Mouse (Mus musculus) stomach, embryonic 14.5 days (tissue): ENCODE data around the gene Copg2. TPM values are rescaled to one million over a fixed set of nuclear protein-coding genes. Genes with fewer than 3 reads are reported as not detected.

ENCODE experiments used
- ATAC-seq: fragments of 200-750 bp; cut with Nextera tagmentation; 2 replicates; pipeline ENCODE4 v1.8.0; 2017; ENCODE audit warnings: low read depth, moderate TSS enrichment; ENCODE audit not compliant: insufficient number of reproducible peaks, insufficient read depth, low FRiP score
- H3K27ac ChIP-seq: fragments of 300-500 bp; sonication (generic); 2 replicates; pipeline ENCODE4 v1.5.1; 2014; ENCODE audit warnings: mild to moderate bottlenecking, low read length, moderate library complexity, mixed read lengths
- H3K27me3 ChIP-seq: fragments of 300-500 bp; sonication (generic); 2 replicates; pipeline ENCODE4 v1.6.1; 2014; ENCODE audit warnings: low read length, control low read depth, mixed read lengths; ENCODE audit not compliant: control insufficient read depth, insufficient read depth
- H3K36me3 ChIP-seq: fragments of 300-500 bp; sonication (generic); 2 replicates; pipeline ENCODE4 v1.6.1; 2014; ENCODE audit warnings: mild to moderate bottlenecking, control low read depth, low read length, moderate library complexity, mixed read lengths; ENCODE audit not compliant: control insufficient read depth, insufficient read depth
- H3K4me1 ChIP-seq: fragments of 300-500 bp; sonication (generic); 2 replicates; pipeline ENCODE4 v1.6.1; 2014; ENCODE audit warnings: low read length, control low read depth, mixed read lengths; ENCODE audit not compliant: control insufficient read depth, insufficient read depth
- H3K4me2 ChIP-seq: fragments of 300-500 bp; sonication (generic); replicated peaks from 2 replicates; pipeline ENCODE4 v1.6.1; 2014; ENCODE audit warnings: low read depth, low read length, control low read depth
- H3K4me3 ChIP-seq: fragments of 300-500 bp; sonication (generic); 2 replicates; pipeline ENCODE4 v1.5.1; 2014; ENCODE audit warnings: low read depth, low read length, control low read depth
- H3K9ac ChIP-seq: fragments of 300-500 bp; sonication (generic); replicated peaks from 2 replicates; pipeline ENCODE4 v1.6.1; 2014; ENCODE audit warnings: low read depth, mild to moderate bottlenecking, control low read depth, low read length, moderate library complexity, mixed read lengths
- H3K9me3 ChIP-seq: fragments of 300-500 bp; sonication (generic); 2 replicates; pipeline ENCODE4 v1.6.1; 2016; ENCODE audit warnings: low read depth, low read length, control low read depth; ENCODE audit not compliant: control insufficient read depth
- WGBS: fragments of 180-500 bp; shearing (Covaris S2); extraction: QIAGEN DNeasy Blood & Tissue Kit; methylation state at CpG from one replicate; pipeline ENCODE4 v1.1.7; 2014; 5-methylcytosine and 5-hydroxymethylcytosine counted together
- polyA plus RNA-seq: library from polyadenylated mRNA; unstranded; fragments of >200 nt; fragmentation: Nextera tagmentation; extraction: Ambion mirVana; gene quantifications from 2 replicates; pipeline ENCODE4 v1.2.1, GENCODE M21; 2014

Gene Copg2
- polyA plus RNA-seq, 1 experiment from 2014 or later = 28.7 TPM

DNA sequence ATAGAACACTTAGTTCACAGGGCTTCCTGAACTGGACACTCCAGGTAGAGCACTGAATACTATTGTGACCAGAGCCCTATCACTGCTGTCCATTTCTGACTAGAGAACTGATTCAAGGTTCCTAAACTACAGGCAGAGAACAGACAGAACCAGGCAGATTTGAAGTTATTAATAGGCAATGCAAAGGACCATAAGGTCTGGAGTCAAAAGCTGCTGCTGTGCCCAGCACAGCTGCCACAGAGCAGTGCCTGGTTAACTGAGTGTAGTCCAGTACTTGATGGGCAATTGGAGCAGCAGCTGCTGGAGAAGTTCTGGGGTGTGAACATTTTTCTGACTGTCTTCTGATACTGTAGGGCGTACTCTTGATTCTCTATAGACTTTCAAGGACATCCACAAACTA is 30.1 kb downstream of the Copg2 start:
- 94% methylated on average over 1 of the region's 1 CpGs for WGBS
- ATAC-seq = no peak
- no peaks in the 10 kb centered on the region for H3K27me3 ChIP-seq

GRCm38 (mm10) chr6:30865031-30865678 is 31.4 kb downstream of the Copg2 start:
- WGBS = 59% methylated on average over 3 of the region's 3 CpGs

More for the DNA sequence above, 30.1 kb downstream of the Copg2 start:
- Histone ChIP-seq H3K4me3 (no peak overlapping the region), H3K36me3 (no peaks in the 10 kb centered on the region), H3K9me3 (no peaks in the 10 kb centered on the region), H3K4me2 (no peak overlapping the region), H3K4me1 (no peaks in the 10 kb centered on the region), H3K9ac (no peak overlapping the region), H3K27ac (no peak overlapping the region)

DNA sequence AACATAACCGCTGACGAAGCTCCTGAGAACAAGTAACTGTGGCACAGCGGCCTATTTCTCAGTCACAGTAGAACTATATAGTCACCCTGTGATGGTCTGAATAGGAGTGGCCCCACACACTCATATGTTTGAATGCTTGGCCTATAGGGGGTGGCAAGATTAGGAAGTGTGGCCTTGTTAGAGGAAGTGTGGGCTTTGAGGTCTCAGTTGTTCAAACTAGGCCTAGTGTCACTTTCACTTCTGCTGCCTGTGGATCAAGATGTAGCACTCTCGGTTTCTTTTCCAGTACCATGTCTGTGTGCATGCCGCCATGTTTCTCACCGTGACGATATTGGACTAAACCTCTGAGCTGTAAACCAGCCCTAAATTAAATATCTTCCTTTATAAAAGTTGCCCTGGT is 40.6 kb downstream of the Copg2 start:
- no peak for ATAC-seq
- WGBS = 95% methylated on average over 7 of the region's 7 CpGs
- Histone ChIP-seq H3K36me3 (peaks cover 9% of the 10 kb centered on the region), H3K27ac (no peak overlapping the region), H3K4me3 (no peak overlapping the region), H3K4me1 (no peaks in the 10 kb centered on the region), H3K27me3 (no peaks in the 10 kb centered on the region), H3K9ac (no peak overlapping the region), H3K4me2 (no peak overlapping the region), H3K9me3 (no peaks in the 10 kb centered on the region)

More at GRCm38 (mm10) chr6:30865031-30865678, 31.4 kb downstream of the Copg2 start:
- no peak overlapping the region for H3K9ac ChIP-seq
- H3K9me3 ChIP-seq = no peaks in the 10 kb centered on the region
- no peaks in the 10 kb centered on the region; the same call in 1 of the 2 replicates for H3K36me3 ChIP-seq
- no peaks in the 10 kb centered on the region for H3K4me1 ChIP-seq
- H3K27ac ChIP-seq = no peak overlapping the region
- H3K4me2 ChIP-seq = no peak overlapping the region
- ATAC-seq = no peak
- H3K27me3 ChIP-seq = no peaks in the 10 kb centered on the region
- H3K4me3 ChIP-seq = no peak overlapping the region

DNA sequence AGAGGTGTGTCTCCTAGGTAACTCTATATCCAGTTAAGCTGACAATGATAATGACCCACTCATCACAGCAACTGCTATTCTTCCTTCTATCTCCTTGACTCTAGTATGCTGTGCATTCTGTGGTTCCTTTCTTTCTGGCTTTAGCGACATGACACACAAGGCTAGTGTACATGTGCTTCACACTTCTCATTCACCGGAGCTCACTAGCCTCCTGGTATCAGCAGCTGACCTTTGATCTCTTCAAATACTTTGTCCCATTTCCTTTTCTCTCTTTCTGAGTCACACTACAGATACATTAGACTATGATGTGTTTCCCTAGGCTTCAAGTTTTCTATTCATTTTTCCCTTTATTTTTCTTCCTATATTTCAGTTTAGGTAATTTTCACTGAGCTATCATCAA is 41.4 kb downstream of the Copg2 start:
- Histone ChIP-seq H3K9me3 (no peaks in the 10 kb centered on the region), H3K4me3 (no peak overlapping the region), H3K9ac (no peak overlapping the region), H3K27ac (no peak overlapping the region), H3K4me2 (no peak overlapping the region), H3K36me3 (peaks cover 9% of the 10 kb centered on the region), H3K4me1 (no peaks in the 10 kb centered on the region), H3K27me3 (no peaks in the 10 kb centered on the region)
- no peak for ATAC-seq
- 87% methylated on average over 2 of the region's 2 CpGs for WGBS

GRCm38 (mm10) chr6:30849818-30850217 is 46.8 kb downstream of the Copg2 start:
- ATAC-seq = no peak
- no peak overlapping the region for H3K27ac ChIP-seq
- no peaks in the 10 kb centered on the region for H3K9me3 ChIP-seq

GRCm38 (mm10) chr6:30832241-30832640 is 64.4 kb downstream of the Copg2 start:
- Histone ChIP-seq H3K27ac (no peak overlapping the region), H3K4me3 (no peak overlapping the region), H3K36me3 (no peaks in the 10 kb centered on the region), H3K4me1 (no peaks in the 10 kb centered on the region), H3K9ac (no peak overlapping the region), H3K9me3 (no peaks in the 10 kb centered on the region), H3K4me2 (no peak overlapping the region), H3K27me3 (no peaks in the 10 kb centered on the region)
- WGBS = 65% methylated on average over 2 of the region's 2 CpGs
- ATAC-seq = no peak

More at GRCm38 (mm10) chr6:30849818-30850217, 46.8 kb downstream of the Copg2 start:
- H3K9ac ChIP-seq = no peak overlapping the region
- H3K27me3 ChIP-seq = no peaks in the 10 kb centered on the region
- 70% methylated on average over 2 of the region's 2 CpGs for WGBS
- H3K4me2 ChIP-seq = no peak overlapping the region
- H3K36me3 ChIP-seq = peaks cover 2% of the 10 kb centered on the region; the same call in 1 of the 2 replicates
- H3K4me3 ChIP-seq = no peak overlapping the region
- H3K4me1 ChIP-seq = no peaks in the 10 kb centered on the region

GRCm38 (mm10) chr6:30813626-30814025 is 83.0 kb downstream of the Copg2 start:
- H3K4me1 ChIP-seq = no peaks in the 10 kb centered on the region
- H3K36me3 ChIP-seq = no peaks in the 10 kb centered on the region; the same call in 1 of the 2 replicates
- no peak overlapping the region for H3K27ac ChIP-seq
- H3K27me3 ChIP-seq = no peaks in the 10 kb centered on the region
- no peaks in the 10 kb centered on the region for H3K9me3 ChIP-seq
- ATAC-seq = no peak
- no peak overlapping the region for H3K9ac ChIP-seq
- H3K4me3 ChIP-seq = no peak overlapping the region
- H3K4me2 ChIP-seq = no peak overlapping the region

- Histone ChIP-seq H3K4me1 (no peaks in the 10 kb centered on the region), H3K9me3 (no peaks in the 10 kb centered on the region), H3K4me3 (no peak overlapping the region), H3K27me3 (no peaks in the 10 kb centered on the region), H3K36me3 (peaks cover 12% of the 10 kb centered on the region), H3K9ac (no peak overlapping the region), H3K4me2 (no peak overlapping the region), H3K27ac (no peak overlapping the region)
- ATAC-seq = no peak
- 92% methylated on average over 5 of the region's 5 CpGs for WGBS
Observed at GRCm38 (mm10) chr6:30805053-30805752, 91.4 kb downstream of the Copg2 start.
